Mouse (Mus musculus) kidney, postnatal 36 days (tissue): ENCODE measurements at regions not wholly inside any gene's neighbourhood (a gene's known extent, or its start where the extent isn't known, plus 50 kb on each side); places are given as distances from the start of the nearest gene placed in this dataset.

ENCODE experiments used
- DNase-seq, 2 experiments: peaks; one replicate each; pipeline ENCODE4 v3.0.0; 2021 to 2022; ENCODE audit warnings: mixed read lengths in 2 of 2

- no peak for DNase-seq
Observed at GRCm38 (mm10) chr6:117427351-117428142, 259.2 kb downstream of the Cxcl12 start.

GRCm38 (mm10) chr6:117428441-117428840 lies 260.1 kb downstream of the Cxcl12 start:
- DNase-seq: no peak

- peak; percentile 23 to 40 for DNase-seq
Observed at GRCm38 (mm10) chr6:117430876-117431781, 262.8 kb downstream of the Cxcl12 start.

GRCm38 (mm10) chr6:117436851-117437250 lies 268.5 kb downstream of the Cxcl12 start:
- DNase-seq: no peak

- DNase-seq: peak; percentile 16 to 36
Observed at GRCm38 (mm10) chr6:117437411-117438101, 269.2 kb downstream of the Cxcl12 start.

- no peak for DNase-seq
Observed at GRCm38 (mm10) chr6:117448652-117449051, 280.3 kb downstream of the Cxcl12 start.

GRCm38 (mm10) chr6:117451001-117451400 lies 282.7 kb downstream of the Cxcl12 start:
- no peak for DNase-seq

GRCm38 (mm10) chr6:117460193-117460592 lies 291.9 kb downstream of the Cxcl12 start:
- DNase-seq: no peak

- no peak for DNase-seq
Observed at GRCm38 (mm10) chr6:117465165-117465564, 296.8 kb downstream of the Cxcl12 start.

GRCm38 (mm10) chr6:117465606-117466174 lies 297.4 kb downstream of the Cxcl12 start:
- DNase-seq: no peak

GRCm38 (mm10) chr6:117479376-117479775 lies 311.0 kb downstream of the Cxcl12 start:
- DNase-seq: no peak

- DNase-seq: no peak
Observed at GRCm38 (mm10) chr6:117480396-117480795, 312.1 kb downstream of the Cxcl12 start.

- DNase-seq: no peak
Observed at GRCm38 (mm10) chr6:117489161-117489560, 320.8 kb downstream of the Cxcl12 start.

- DNase-seq: peak in 1 of 2 experiments; percentile 7
Observed at GRCm38 (mm10) chr6:117489761-117490396, 321.5 kb downstream of the Cxcl12 start.

- no peak for DNase-seq
Observed at GRCm38 (mm10) chr6:117494971-117495370, 326.6 kb downstream of the Cxcl12 start.

- DNase-seq: no peak
Observed at GRCm38 (mm10) chr6:117497337-117497736, 329.0 kb downstream of the Cxcl12 start.

- DNase-seq: no peak
Observed at GRCm38 (mm10) chr6:117497904-117498303, 329.6 kb downstream of the Cxcl12 start.

GRCm38 (mm10) chr6:117502346-117502745 lies 334.0 kb downstream of the Cxcl12 start:
- DNase-seq: peak; percentile 9 to 23

- no peak for DNase-seq
Observed at GRCm38 (mm10) chr6:117504771-117505170, 336.2 kb upstream of the Zfp637 start.

- DNase-seq: peak; percentile 17 to 48
Observed at GRCm38 (mm10) chr6:117505431-117505830, 335.5 kb upstream of the Zfp637 start.

- peak in 1 of 2 experiments; percentile 6 for DNase-seq
Observed at GRCm38 (mm10) chr6:117506619-117507018, 334.4 kb upstream of the Zfp637 start.

- no peak for DNase-seq
Observed at GRCm38 (mm10) chr6:117508860-117509259, 332.1 kb upstream of the Zfp637 start.
